Mouse (Mus musculus) urinary bladder, adult 2 months (tissue): Measurements from ENCODE around the gene Zkscan4. TPM values are rescaled to one million over a fixed set of nuclear protein-coding genes. Genes with fewer than 3 reads are reported as not detected.
"Not testable (repeated sequence)": the region's sequence is repeated elsewhere in the genome, so short reads cannot be mapped to it uniquely, and the experiment has no call there.

Experiments
- DNase-seq: peaks from one replicate; pipeline ENCODE4 v3.0.0; 2022; ENCODE audit warnings: low spot score
- polyA plus RNA-seq: library from polyadenylated mRNA; depleted of rRNA; stranded (reverse); fragments of >200 nt; gene quantifications from 2 replicates; pipeline ENCODE4 v1.2.3, GENCODE M21; 2012; rRNA removed

Gene Zkscan4
- polyA plus RNA-seq: 3.2 and 3.6 TPM in 2 replicates

DNA sequence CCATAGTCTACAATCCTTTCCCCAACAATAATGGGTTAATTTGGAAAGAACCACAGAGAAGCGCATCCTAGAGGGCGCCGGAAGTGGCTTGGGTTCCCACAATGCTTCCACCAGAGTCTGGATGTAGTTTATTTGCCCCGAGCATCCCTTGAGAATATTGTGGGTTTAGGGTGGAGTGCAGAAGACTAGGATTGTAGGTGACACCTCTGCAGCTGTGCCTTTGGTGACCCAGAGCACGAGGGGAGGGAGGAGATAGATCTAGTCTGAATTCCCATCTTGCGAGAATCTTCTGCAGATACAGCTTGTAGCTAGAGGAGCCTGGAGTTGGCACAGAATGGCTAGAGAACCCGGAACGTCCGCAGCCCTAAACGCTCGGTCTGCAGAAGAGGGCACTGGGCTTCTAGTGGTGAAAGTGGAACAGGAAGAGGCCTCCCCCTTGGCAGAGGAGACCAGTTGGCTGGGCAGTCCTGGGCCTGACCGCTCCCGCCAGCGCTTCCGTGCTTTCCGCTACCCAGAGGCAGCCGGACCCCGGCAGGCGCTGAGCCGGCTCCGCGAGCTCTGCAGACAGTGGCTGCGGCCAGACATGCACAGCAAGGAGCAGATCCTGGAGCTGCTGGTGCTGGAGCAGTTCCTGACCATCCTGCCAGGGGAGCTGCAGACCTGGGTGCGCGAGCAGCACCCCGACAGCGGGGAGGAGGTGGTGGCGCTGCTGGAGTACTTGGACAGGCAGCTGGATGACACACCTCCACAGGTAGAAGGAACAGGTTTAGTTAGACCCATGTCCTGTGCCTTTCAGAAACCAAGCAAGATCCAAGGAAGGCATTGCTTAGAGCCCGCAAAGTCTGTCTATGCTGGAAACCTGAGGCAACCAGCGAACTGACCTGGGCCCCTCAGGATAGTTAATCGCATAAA is at the start of gene Zkscan4, which contains the start of gene Gm10065:
Gene Zkscan4 (plus strand): TSS at position 149 of the 912 bp plus-strand sequence.
Gene Gm10065 (minus strand): TSS at position 683 of the 912 bp plus-strand sequence.
- DNase-seq: peak; percentile 32

- no peak for DNase-seq
Measured at GRCm38 (mm10) chr13:21435476-21435875, 43.2 kb upstream of the Zkscan4 start.

DNA sequence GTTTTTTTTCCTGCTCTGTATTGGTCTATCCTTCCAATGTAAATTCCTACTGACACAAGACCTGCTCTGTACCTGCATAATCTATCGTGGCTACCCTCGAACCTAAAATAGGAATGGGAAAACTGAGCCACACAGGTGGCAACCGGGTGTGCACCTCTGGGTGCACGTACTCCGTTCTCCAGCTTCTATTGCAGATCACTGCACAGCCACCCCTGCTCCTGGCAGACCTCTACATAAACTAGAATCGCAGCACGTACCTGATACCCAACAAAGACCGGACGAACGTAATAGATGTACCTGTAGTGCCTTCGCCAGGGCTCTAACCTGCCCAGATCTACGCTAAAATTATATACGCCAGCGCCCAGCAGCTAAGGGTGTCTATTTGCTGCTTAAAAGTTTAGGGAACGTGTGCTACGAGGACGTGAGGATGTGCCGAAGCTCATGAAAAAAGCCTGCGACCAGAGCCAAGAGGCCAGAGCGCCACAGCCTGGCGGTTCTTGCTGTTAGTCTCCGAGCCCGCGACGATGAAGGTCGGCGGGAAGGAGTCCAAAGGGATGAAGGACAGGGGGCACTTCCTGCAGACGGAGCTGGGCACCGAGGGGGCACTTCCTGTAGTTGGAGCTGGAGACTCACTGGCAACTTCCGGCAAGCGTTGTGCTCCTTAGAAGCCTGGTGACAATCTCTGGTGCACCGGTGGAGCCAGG is 38.1 kb upstream of the Zkscan4 start, which contains the start of gene Pgbd1:
Gene Pgbd1 (minus strand): TSS at position 556 of the 704 bp plus-strand sequence.
- DNase-seq: peak; percentile 38

GRCm38 (mm10) chr13:21441207-21441572 is 37.5 kb upstream of the Zkscan4 start:
- no peak for DNase-seq

GRCm38 (mm10) chr13:21446796-21447195 is 31.9 kb upstream of the Zkscan4 start:
- no peak for DNase-seq

DNA sequence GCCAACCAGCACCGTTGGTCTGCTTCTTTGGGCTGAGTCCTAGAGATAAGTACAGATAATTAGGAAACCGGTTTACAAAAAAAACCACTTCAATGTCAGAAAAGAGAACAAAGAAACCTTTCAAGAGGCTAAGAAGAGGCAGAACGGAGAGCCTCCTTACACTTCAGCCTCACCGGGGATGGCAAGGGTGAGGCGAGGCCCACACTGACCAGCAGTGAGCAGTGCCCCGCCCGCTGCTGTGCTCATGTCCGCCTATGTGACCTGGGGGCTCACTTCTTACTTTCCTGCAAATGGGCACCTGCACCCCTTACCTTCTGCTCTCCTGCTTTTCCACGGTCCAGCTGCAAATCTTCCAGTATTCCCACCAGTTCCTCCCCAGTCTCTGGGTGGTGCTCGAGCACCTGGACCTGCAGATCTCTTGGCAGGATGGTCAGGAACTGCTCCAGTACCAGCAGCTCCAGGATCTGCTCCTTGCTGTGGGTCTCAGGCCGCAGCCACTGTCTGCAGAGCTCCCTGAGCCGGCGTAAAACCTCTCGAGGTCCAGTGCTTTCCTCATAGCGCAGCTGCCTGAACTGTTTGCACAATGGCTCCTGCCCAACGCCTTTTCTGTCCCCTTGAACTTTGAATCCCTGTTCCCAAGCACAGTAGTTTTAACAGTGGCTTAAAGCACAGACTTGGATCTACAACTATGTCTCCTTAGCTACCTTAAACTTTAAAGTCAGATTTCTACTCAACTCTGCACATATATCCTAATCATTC is 30.7 kb upstream of the Zkscan4 start:
- DNase-seq: no peak

GRCm38 (mm10) chr13:21453042-21453441 is 25.7 kb upstream of the Zkscan4 start:
- no peak for DNase-seq

GRCm38 (mm10) chr13:21453449-21453848 is 25.3 kb upstream of the Zkscan4 start, which contains the start of gene Zscan26:
TSS of gene Zscan26 (minus strand) at chr13:21453730.
- peak; percentile 76 for DNase-seq

- DNase-seq: no peak
Measured at GRCm38 (mm10) chr13:21454133-21454532, 24.6 kb upstream of the Zkscan4 start.

GRCm38 (mm10) chr13:21456347-21456746 is 22.4 kb upstream of the Zkscan4 start:
- DNase-seq: no peak

DNA sequence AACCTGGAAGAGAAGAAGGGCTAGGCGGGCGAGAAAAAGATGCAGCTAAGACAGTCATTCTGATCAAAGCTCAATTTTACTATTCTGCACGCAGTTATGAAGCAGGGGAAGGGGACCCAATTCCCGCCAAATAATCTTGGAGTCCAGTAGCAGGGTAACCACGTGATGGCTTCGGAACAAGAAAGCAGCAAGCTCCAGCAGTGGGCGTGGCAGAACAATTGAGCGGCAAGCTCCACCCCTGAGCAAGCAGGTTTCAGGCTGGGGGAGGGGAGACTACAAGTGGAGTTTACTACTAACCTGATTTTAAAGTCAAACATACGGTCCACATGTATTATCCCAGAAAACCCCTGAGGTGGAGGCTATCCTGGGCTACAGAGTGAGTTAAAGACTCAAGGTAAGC is 16.2 kb upstream of the Zkscan4 start:
- not testable (repeated sequence) for DNase-seq

GRCm38 (mm10) chr13:21467336-21467735 is 11.4 kb upstream of the Zkscan4 start:
- no peak for DNase-seq

DNA sequence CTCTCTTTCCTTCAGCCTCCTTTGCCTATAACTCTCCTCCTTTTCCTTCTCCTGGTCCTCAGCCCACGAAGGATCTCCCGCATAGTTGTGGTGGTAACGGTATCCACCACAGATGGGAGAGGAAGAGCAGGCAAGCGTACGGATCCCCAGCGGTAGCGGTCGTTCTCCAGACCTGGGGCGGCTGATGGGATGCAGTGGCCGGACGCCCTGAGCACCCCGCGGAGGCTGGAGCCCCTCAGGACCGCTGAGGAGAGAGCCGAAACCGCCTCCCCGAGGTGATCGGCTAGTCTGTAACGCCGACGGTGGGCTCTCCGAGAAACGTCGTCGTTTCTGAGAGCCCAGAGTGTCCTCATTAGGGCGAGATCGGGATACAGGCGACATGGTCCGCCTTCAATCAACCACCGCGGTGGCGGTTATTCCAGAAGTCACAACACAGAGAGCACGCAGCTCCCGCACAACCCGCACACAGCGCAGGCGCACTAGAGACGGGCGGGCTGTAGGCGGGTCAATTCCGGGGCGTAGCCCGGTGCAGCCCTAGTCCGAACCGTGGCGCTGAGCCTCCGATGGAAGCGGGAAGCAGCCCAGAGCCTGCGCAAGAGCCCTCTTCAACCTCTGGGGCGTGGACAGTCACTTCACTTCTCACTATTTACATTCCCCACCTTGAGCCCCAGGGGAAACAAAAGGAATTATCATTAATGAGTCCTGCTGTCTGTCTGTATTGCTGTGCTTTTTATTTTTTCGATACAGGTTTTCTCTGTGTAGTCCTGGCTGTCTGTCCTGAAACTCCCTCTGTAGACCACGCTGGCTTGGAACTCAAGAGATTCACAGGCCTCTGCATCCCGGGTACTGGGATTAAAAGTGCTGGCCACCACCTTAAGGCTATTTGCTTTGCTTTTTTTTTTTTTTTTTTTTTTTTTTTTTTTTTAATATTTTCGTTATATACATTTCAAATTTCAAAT is 10.4 kb upstream of the Zkscan4 start, which contains the start of gene Nkapl:
Gene Nkapl (minus strand): TSS at position 449 of the 959 bp plus-strand sequence.
- peak; percentile 75 for DNase-seq

GRCm38 (mm10) chr13:21469097-21469496 is 9.6 kb upstream of the Zkscan4 start:
- DNase-seq: no peak

- DNase-seq: no peak
Measured at GRCm38 (mm10) chr13:21472427-21472826, 6.3 kb upstream of the Zkscan4 start.

DNA sequence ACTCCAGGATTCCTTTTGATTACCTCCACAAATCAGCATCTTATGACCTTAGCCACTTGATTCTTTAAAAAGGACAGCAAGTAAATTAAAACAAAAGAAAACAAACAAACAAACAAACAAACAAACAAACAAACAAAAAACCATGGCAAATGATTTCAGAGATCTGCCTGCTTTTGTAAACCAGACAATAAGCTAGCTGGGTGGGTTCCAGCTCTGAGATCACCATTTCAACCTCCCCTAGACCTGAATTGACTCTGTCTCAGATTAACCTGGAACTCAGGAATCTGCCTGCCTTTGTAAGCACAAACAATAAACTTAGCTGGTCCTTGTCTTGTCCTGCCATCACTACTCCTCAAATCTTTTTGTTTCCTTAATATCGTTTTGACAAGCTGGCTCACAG is 8.2 kb downstream of the Zkscan4 start:
- DNase-seq: no peak

GRCm38 (mm10) chr13:21492847-21493246 is 14.1 kb downstream of the Zkscan4 start:
- DNase-seq: no peak

GRCm38 (mm10) chr13:21495080-21495479 is 16.4 kb downstream of the Zkscan4 start, which contains the start of gene AK157302:
TSS of gene AK157302 (plus strand) at chr13:21495223.
- DNase-seq: no peak

- DNase-seq: not testable (repeated sequence)
Measured at GRCm38 (mm10) chr13:21501182-21501581, 22.5 kb downstream of the Zkscan4 start, which contains the start of gene Gm11273. TSS of gene Gm11273 (minus strand) at chr13:21501418.

GRCm38 (mm10) chr13:21502296-21502695 is 23.6 kb downstream of the Zkscan4 start:
- no peak for DNase-seq
